Mouse (Mus musculus): ENCODE measurements around the gene Ifi206.
"Not testable (repeated sequence)": the region's sequence is repeated elsewhere in the genome, so short reads cannot be mapped to it uniquely, and the experiment has no call there.

The Ifi206 gene

DNA sequence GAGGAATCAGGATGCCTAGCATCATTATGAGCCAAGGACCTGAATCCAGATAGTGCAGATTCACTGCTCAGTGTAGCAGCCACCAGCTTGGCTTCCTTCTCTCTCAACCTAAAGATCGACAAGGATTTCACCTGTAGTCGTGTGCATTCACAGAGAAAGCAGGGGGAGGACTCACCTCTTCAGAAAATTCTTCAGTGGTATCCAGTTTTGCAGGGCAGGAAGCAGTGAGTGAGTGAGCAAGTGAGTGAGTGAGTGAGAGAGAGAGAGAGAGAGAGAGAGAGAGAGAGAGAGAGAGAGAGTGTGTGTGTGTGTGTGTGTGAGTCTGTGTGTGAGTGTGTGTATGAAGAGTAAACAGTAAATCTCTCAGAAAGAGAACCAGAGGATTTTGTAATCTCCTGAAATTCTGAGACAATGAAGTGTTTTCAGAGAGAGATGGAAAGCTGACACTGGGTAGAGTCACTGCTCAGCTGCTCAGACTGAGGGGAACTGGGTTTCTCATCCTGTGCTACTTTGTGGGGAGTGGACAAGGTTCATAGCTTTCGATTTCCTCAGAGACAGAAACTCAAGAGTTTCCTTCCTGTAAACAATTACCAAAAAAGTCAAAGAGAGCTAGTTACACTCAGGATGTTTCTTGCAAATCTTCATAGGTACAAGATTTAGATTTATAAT, at the start of gene Ifi206:
Gene Ifi206, minus strand, starts transcription at position 230 of the 669 bp plus-strand sequence.
- not testable (repeated sequence) for DNase-seq (ENCODE audit: low spot score)

DNA sequence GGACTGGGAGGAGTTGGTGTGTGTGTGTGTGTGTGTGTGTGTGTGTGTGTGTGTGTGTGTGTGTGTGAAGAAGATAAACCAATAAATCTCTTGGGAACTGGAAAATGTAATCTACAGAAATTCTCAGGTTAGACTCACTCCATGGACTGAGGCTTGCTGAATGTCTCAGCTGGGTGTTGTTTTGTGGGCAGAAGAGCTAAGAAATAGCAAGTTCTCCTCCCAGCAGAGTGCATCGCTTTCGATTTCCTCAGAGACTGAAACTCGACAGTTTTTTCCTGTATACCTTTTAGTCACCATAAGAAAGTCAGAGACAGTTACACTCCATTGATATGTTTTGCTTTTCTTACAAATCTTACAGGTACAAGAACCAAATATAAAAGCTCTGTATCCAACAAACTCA, 45.0 kb upstream of the Ifi206 start, which contains the start of gene Ifi214:
Gene Ifi214, minus strand, starts transcription at position 167 of the 400 bp plus-strand sequence.
- DNase-seq (ENCODE audit: low spot score): not testable (repeated sequence)

DNA sequence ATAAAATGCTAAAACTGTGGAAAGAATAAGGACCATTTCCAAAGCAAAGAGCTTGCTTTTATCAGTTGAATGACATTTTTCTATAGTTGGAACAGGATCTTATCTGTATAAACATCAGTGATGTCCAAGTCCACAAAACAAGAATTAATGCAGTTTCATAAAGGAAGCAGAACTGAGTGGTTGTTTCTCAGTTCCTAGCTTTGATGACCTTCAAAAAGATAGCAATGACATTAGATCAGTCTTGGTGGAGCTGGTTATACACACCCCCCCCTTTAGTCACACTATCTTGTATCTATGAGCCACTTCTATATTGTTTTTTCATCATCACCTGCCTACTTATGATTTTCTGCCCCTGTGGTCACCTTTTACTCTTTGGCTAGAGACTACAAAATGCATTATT, 30.6 kb upstream of the Ifi206 start:
- DNase-seq (ENCODE audit: low spot score): no peak

DNA sequence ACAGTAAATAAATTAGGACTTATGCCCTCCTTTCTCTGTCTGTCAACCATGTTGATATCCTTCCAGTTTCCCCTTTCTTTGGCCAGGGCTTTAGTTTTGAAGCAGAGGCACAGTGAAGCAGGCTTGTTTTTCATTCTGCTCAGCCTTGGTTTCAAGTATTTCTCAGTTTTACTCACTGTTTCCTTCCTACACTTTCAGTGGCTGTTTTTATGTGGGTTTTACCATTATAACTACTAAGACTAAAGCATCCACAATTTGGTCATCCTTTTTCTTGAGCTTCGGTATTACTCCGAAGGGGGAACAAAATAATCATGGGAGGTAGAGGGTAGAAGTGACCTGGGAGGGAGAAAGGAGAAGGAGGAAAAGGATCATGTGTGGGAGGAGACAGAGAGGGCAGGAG, 19.8 kb upstream of the Ifi206 start:
- not testable (repeated sequence) for DNase-seq (ENCODE audit: low spot score)

DNA sequence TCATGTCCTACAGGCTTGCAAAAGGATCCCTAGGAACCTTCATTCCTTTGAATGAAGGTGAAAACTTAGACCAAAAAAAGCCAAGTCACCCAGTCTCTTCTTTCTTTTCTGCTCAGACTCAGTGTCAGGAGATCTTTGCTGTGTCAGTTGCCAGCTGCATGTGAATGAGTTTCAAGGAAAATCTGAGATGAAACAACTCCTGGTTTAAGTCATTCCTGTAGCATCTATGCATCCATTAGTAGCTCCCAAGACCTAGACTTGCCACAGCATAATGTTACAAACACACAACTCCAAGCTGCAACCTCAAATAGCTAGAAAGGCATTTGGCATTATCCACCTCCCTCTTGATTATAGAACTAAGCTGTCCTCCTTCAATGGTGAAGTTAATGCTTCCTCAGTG, 642 bp upstream of the Ifi206 start:
- DNase-seq (ENCODE audit: low spot score): not testable (repeated sequence)

DNA sequence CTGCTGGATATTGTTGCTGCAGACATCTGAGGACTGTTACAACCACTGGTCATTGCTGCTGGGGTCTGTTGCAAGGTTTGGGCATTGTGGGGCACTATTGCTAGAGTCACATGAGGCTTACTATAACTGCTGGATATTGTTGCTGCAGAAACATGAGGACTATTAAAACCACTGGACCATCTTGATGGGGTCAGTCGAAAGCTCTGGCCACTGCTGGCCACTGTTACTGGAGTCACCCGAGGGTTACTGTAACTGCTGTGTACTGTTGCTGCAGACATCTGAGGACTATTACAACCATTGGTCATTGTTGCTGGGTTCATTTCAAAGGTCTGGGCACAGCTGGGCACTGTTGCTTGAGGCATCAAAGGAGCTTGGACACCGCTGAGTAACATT, 9.7 kb downstream of the Ifi206 start:
- DNase-seq (ENCODE audit: low spot score): not testable (repeated sequence)

DNA sequence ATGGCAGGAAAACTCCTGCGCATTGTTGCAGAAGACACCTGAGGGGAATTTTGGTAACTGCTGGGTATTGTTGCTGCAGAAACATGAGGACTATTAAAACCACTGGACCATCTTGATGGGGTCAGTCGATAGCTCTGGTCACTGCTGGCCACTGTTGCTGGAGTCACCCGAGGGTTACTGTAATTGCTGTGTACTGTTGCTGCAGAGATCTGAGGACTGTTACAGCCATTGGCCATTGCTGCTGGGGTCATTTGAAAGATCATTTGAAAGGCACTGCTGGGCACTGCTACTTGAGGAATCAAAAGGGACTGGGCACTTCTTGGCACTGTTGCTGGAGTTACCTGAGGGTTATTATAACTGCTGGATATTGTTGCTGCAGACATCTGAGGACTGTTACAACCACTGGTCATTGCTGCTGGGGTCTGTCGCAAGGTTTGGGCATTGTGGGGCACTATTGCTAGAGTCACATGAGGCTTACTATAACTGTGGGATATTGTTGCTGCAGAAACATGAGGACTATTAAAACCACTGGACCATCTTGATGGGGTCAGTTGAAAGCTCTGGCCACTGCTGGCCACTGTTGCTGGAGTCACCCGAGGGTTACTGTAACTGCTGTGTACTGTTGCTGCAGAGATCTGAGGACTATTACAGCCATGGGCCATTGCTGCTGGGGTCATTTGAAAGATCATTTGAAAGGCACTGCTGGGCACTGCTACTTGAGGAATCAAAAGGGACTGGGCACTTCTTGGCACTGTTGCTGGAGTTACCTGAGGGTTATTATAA, 10.3 kb downstream of the Ifi206 start:
- DNase-seq (ENCODE audit: low spot score): not testable (repeated sequence)

DNA sequence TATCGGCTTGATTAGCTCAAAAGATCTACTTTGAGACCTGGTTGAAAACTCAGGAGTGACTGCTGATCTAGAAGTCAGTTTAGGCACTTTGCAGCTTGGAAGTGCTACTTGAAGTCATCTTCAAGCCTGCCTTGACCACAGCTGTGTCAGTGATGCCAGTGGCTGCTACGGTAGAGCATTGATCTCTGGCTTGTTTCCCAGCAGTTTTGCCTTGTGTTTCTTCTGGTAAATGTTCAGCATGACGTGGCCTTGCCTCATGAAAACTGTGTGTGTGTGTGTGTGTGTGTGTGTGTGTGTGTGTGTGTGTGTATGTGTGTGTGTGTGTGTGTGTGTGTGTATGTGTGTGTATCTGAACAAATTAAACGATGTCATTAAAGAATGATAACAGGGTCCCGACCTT, 34.1 kb downstream of the Ifi206 start:
- DNase-seq (ENCODE audit: low spot score): no peak

DNA sequence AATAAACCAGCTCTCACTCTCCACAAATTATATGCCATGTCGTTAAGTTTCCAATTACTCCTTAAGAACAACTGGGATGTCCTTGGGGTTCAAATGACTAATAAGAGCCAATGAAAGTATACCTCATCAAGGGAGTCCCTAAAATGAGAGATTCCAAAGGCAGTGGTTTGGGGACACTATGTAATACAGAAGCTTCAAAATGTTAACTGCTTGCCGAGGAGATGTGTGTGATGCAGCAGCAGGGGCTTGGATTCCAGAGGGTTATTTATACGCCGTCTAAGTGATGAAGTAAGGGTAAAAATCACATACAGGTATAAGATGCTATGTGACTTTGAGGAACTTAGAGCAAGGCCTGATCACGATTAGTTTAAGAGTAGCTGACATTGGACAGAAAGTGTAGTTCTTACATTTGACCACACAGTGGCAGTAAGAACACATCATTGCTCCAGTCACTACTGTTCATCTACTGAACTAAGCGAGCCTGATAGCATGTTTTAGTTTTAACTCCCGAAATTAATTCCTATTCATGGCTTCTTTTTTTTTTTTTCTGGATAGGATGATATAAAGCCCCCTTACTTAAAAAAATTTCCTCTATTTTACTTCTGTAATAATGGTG, 34.6 kb downstream of the Ifi206 start:
- no peak for DNase-seq (ENCODE audit: low spot score)

DNA sequence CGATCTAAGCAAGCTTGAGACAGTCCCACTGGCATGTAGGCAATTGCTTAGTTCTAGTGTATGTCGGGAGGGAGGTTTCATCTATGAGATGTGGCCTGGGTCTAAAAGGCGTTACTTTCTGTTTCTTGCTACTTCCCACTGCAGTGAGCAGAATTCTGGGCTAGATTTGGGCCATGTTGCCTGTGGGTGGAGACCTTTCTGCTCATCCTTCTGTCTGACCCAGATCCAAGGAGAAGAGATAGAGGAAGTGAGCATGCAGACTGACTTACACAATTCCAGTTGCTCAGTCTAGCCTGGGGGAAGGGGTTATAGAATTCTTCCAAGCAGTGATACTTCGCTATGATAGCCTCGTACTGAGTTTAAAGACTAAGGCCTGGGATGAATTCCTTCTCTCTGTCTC, 39.2 kb downstream of the Ifi206 start:
- no peak for DNase-seq (ENCODE audit: low spot score)

DNA sequence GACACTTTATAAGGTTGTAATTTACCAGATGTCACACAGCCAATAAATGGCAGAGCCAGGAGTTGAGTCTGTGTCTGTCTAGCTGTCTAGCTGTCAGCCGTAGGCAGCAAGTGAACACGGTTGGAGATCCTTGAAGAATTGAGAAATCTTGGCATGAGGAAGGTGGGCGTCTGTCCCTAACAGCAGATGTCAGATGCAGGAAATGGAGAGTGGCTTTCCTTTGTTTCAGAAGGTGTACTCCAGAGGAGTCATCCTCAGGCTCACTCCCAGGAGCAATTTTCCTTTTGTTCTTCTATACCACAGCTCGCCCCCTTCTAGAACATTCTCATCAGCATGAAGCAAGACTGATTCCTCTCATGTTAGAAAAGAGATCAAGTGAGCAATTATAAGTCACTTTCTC, 40.2 kb downstream of the Ifi206 start:
- no peak for DNase-seq (ENCODE audit: low spot score)

DNA sequence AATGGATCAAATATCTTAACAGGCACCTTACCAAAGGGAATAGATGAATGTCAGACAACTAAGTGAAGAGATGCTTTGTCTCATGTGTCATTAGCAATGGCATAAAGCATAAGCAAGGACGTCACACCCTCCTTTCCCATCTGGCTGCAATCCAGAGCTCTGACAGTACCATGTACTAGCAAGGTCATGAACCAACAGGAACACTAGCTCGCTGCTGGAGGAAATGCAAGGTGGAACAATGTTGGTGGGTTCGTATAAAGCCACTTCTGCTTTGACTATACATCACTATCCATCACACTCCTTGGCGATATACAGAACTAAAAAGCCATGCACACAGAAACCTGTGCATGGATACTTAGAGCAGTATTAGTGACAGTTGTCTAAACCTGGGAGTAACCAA, 43.8 kb downstream of the Ifi206 start:
- DNase-seq (ENCODE audit: low spot score): no peak

DNA sequence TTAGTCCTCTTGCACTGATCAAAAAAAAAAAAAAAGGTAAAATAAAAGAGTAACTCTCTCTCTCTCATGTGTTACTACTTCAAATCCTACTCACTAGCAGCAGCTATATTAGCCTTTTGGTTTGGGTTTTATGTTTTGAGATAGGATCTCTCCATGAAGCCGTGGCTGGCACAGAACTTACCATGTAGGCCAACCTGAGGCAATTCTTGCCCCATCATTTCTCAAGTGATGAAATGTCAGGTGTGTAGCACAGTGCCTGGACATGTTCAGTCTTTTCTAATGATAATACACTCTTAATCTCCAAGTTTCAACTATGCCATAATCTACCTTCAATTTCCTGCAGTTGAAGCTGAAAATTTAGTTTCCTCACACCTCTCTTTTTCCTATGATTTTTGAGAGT, 47.8 kb downstream of the Ifi206 start:
- no peak for DNase-seq (ENCODE audit: low spot score)

DNA sequence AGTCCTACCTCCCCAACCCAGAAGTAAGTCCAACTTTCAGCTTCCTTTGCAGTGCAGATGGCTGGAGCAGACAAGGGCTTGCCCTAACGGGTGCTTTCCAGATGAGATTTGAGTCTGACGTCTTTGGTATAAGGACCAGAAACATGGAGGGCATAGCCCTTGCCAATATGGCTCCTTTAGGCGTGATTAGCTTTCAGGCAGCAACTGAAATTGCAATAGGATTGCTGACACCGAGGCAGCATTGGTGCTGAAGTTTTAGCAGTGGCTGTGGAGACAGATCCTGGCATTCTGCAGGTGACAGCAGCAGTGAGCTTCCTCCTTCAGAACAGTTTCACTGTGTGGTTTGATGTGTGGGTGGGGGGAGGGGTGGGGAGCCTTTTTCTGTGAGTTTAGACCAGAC, 49.6 kb downstream of the Ifi206 start:
- no peak for DNase-seq (ENCODE audit: low spot score)

DNA sequence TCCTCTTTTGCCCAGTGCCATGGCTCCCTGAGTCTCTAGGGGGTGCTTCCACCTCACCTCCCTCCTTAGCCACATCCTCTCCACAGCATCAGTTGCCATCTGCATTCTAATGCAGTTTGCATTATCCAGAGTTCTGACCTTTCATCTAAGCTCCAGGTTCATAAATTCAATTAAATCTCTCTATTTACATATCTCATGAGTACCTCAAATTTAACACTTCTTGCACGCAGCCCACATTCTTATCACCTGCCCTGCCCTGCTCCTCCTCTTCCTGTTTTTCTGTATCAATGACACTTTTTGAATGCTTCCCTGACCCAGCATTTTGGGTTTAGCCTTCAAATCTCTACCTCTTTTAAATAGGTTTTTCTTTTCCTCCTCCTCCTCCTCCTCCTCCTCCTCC, 50.2 kb downstream of the Ifi206 start:
- no peak for DNase-seq (ENCODE audit: low spot score)

DNA sequence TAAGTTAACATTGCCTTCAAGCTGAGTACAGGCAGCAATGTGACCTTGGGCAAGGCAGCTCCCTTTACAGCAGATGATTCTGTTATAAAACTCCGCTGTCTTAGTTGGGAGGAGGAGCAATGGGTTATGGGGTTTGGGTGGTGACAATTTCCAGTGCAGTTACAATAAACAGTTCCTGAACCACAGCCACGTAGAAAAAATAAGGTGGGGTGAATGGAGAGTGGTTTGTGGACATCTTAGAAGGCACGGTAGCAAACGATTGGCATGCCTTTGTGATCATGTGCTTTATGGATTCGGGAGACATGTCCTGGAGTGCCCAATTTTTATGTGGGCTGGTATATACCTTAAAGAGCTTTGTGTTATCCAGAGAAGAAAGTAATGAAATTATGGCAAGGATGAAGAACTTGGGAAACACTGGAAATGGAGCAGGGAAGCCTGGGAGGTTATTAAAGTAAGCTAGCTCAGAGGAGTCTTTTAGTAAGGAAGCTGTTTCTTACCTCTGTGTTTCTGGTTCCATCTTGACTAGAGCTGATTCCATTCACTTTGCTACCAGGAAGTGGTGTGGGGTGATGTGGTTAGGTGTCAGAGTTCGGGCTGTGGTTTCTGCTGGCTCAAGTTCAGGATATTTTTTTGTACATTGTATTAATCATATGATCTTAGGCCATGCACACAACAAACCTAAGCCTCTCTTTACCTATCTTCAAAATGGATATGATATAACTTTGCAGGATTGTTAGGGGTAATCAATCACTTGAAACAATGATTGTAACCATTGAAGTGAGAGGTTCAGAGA, 53.5 kb downstream of the Ifi206 start:
- DNase-seq (ENCODE audit: low spot score): no peak

DNA sequence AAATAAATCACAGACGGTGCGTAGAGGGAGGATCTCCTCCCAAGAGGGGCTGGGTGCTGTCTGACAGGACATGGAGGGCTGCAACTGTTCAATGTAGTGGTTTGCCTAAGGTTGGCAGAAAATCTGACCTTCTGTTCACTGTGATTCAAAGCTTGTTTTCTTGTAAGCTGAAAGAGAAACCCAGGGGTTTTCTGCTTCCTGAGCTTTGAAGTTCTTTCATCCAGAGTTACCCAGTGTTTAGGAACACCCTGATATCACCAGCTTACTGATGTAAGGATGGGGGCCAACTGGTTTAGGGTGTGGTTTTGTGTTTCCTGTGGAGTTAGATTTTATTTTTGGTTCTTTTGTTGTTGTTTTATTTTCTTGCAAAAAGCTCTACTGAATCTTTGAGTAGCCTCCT, 58.4 kb downstream of the Ifi206 start:
- no peak for DNase-seq (ENCODE audit: low spot score)

DNA sequence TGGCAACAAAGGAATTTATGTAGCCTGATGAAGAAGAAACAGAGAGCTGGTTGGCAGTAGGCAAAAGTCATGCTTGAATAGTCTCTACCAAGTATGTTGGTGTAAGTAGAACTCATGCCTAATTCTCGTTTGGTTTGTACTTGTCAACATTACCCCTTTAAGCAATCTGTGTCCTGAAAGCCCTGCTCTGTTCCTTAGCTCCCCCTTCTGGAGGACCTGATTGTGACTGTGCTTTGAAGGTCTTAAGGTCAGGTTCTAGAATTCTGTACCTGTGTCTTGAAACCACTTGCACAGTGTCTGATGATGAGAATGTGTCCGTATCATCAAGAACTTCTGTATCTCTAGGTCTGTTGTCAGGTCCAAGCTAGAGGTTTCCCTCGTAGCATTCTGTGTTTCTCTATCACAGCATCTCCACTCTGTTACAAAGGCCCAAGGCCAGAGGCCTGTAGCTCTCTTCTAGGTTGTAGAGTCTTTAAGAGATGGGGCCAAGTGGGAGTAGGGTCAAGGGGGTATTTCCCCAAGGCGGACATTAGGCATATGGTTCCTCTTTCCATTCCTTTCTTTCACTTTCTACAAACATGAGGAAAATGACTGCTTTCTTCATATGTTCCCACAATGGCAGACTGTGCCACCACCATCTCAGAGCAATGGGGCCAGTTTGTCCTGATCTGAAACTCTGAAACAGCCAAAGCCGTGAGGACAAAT, 60.7 kb downstream of the Ifi206 start:
- no peak for DNase-seq (ENCODE audit: low spot score)

DNA sequence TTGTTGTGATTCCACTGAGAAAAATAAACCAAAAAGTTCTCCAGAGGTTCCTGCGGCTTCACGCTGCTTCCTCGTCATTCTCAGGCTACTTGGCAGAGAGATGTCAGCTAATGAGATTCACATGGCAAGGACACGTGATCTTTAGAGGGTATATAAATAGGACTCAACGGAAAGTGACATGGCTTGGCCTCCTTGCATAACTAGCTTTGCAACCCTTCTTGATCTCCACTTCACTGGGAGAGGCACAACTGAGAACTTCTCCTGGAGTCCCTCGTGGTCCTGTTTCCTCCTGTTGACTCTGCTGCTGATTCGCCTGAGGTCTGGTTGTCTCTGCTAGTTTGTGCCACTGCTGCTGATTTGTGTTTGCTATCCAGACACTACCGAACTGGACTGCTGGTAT, 63.5 kb downstream of the Ifi206 start:
- DNase-seq (ENCODE audit: low spot score): no peak

DNA sequence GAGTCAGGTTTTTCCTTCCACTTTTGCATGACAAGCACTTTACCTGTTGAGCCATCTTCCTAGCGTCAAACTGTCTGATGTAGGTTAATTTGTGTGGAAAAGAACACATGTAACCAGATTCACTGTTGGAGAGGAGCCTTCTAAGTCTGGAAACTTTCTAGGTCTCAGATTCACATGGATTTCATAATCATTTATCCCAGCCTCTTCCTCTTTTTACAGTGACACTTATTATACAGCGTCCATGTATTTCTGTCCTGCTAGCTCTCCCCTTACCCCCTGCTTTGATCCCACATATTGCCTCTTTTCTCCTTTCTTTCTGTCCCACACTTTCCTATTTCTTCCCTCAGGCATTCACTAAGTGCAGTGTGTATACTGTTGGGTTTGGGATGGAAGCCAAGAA, 64.5 kb downstream of the Ifi206 start:
- no peak for DNase-seq (ENCODE audit: low spot score)

DNA sequence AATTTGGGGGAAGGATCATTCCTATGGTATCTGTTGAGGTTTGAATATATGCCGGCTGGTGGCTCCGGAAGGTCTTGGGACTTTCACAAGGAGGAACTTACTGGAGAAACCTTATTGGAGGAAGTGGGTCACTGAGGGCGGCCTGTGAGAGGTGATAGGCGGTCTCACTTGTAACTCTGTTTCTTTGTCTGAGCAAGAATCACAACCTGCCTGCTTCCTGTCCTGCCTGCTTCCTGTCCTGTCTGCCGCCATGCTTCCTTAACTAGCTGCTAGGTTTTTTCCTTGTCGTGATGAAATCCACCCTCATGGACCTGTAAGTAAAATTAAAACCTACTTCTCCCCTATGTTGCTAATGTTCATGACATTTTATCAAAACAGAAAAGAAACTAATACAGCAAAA, 70.5 kb downstream of the Ifi206 start:
- no peak for DNase-seq (ENCODE audit: low spot score)
